Mouse (Mus musculus): ENCODE results near the gene Fbxw4. TPM values are rescaled to one million over a fixed set of nuclear protein-coding genes. Genes with fewer than 3 reads are reported as not detected.

The Fbxw4 gene
- polyA plus RNA-seq, 1 experiment from 2014 or later, result 4.3 TPM

DNA sequence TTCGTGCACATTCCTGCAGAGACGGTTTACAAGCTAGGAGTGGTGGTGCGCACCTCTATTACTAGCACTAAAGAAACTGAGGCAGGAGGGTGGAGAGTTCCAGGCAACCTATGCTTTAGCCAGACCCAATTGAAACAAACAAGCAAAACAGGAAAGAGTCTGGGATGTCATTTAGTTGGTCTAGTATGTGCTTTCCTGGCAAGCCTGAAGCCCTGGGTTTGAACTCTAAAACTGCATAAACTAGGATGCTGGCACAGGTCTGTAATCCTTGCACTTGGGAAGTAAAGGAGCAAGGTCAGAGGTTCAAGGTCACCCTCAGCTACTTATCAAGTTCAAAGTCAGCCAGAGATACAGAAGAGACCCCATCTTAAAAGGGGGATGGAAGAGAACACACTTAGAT is 118.1 kb downstream of the Fbxw4 start:
- no peaks in the 10 kb centered on the region for H3K36me3 ChIP-seq
- H3K27me3 ChIP-seq (replicated peaks), result peaks cover 65% of the 10 kb centered on the region
- WGBS (ENCODE audit: insufficient replicate concordance), result 31% methylated on average over 3 of the region's 3 CpGs
- no peaks in the 10 kb centered on the region for H3K9me3 ChIP-seq (replicated peaks)
- peaks cover 63% of the 10 kb centered on the region for H3K4me1 ChIP-seq
- no peak overlapping the region for H3K27ac ChIP-seq
- H3K4me3 ChIP-seq, result peak overlapping the region; percentile 53
- peak overlapping the region; percentile 81 for H3K4me2 ChIP-seq
- peak overlapping the region; percentile 65 for H3K9ac ChIP-seq
- no peak for ATAC-seq

DNA sequence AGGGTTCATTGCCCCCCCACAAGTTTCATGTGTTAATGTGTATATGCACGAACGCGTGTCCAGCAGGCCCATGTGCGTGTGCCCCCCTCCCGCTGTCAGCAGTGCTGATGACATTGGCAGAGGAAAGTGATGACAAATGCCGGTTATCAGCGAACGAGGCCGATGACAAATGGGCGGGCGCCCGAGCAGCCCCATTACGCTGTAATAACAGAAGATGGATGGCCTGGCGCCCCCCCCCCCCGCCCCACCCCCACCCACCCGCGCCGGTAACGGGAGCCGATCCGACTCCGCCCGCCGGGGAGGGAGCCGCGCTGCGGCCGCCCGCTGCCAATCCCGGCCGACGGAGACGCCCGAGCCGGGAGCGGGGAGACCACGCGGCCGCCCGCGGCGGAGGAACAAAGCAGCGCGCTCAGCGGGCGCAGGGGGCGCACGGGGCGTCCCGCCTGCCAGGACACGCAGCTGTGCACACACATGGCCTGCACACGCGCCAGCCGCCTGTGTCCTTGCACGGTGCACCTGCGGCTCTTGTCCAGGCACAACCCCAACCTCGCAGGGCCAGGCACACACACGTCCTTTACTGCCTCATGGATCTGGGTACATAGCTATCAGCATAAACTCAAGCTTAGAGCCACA is 118.6 kb downstream of the Fbxw4 start:
- H3K9me3 ChIP-seq (replicated peaks), result no peaks in the 10 kb centered on the region
- H3K4me3 ChIP-seq, result peak overlapping the region; percentile 53
- H3K36me3 ChIP-seq, result no peaks in the 10 kb centered on the region
- H3K9ac ChIP-seq, result peak overlapping the region; percentile 65
- H3K4me1 ChIP-seq, result peaks cover 58% of the 10 kb centered on the region
- peak overlapping the region; percentile 81 for H3K4me2 ChIP-seq
- no peak overlapping the region for H3K27ac ChIP-seq
- under 1% methylated on average over 46 of the region's 58 CpGs for WGBS (ENCODE audit: insufficient replicate concordance)
- ATAC-seq, result 0 out of 2 replicates have a peak, but pooled peaks have one; percentile 6
- peaks cover 59% of the 10 kb centered on the region for H3K27me3 ChIP-seq (replicated peaks)

DNA sequence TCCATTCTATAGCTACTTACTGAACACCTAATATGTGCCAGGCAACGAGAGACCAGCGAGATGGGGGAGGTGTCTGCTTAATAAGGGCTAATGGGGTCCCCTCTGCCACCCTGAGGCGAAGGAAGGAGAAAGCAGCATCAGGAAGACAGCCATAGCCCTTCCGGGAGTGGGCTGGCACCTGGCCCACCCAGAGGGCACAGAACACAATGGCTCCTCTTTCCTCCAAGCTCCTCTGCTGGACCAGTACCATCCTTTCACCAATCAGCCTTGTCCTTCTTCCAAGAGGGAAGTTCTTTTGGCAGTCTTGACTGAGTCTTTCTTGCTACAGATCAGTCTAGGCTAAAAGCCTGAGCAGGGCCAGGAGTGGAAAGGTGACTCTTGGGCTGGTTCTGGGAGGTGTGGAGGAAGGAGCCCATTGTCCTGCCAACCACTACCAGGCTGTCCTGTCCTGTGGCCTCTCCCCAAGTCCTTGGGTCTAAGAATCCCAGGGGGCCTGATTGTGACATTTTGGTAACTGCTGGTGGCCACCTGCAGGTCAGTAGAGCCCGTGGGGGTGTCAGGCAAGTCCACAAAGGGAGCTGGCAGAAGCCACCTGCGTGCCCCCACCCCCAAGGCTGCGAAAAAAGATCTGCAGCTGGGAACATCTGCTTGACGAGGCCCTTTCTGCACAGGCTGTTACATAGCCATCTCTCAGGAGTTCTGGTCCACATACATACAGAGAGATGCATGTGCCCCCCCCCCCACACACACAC is 119.3 kb downstream of the Fbxw4 start:
- WGBS (ENCODE audit: insufficient replicate concordance), result 42% methylated on average over 8 of the region's 8 CpGs
- Histone ChIP-seq H3K27me3 (replicated peaks) (peaks cover 56% of the 10 kb centered on the region), H3K27ac (no peak overlapping the region), H3K4me1 (peaks cover 58% of the 10 kb centered on the region), H3K4me3 (peak overlapping the region; percentile 53), H3K4me2 (peak overlapping the region; percentile 81), H3K36me3 (no peaks in the 10 kb centered on the region), H3K9ac (peak overlapping the region; percentile 8; the same call in 1 of the 2 replicates), H3K9me3 (replicated peaks) (no peaks in the 10 kb centered on the region)
- no peak for ATAC-seq

DNA sequence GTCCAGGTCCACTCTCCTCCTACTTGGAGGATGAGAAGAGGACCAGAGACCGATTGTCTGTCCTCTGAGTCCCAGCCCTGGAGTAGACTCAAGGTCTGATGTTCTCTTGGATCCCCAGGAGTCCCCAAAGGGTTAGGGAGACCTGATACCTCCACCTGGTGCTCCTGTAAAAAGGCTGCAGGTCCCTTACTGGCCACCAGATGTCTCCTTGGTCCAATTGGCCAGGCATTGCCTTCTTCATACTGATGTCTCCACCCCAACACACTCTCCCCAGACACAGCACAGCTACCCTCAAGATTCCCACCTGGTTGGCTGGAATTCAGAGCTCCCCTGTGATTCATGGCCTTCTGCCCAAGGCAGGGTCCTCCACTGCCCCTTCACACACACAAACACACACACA is 122.6 kb downstream of the Fbxw4 start:
- Histone ChIP-seq H3K4me1 (peaks cover 53% of the 10 kb centered on the region), H3K9ac (no peak overlapping the region), H3K27ac (no peak overlapping the region), H3K4me2 (no peak overlapping the region), H3K9me3 (replicated peaks) (no peaks in the 10 kb centered on the region), H3K27me3 (replicated peaks) (peaks cover 34% of the 10 kb centered on the region), H3K4me3 (no peak overlapping the region), H3K36me3 (no peaks in the 10 kb centered on the region)
- peak; percentile 19; the same call in 1 of the 2 replicates for ATAC-seq
- WGBS (ENCODE audit: insufficient replicate concordance), result 27% methylated on average over 1 of the region's 1 CpGs

DNA sequence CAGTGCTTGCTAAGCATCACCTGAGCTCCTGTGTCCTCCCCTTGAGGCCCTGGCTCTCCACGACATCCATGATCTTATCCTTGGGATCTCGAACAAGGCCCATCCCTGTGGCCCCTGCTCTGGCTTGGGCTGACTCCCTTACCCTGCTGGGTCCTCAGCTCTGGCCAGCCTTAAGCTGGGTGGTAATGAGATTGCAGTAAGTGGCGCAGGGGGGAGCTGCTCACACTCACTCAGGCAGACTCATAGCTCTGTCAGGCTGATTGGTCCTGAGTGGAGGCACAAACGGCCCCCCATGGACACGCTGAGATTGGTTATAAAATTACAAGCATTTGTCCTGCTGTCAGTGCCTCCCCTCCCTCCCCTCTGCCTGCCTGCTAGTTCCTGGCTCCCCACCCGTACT is 124.2 kb downstream of the Fbxw4 start:
- peaks cover 19% of the 10 kb centered on the region for H3K27me3 ChIP-seq (replicated peaks)
- H3K9me3 ChIP-seq (replicated peaks), result no peaks in the 10 kb centered on the region
- no peak overlapping the region for H3K4me2 ChIP-seq
- no peak overlapping the region for H3K4me3 ChIP-seq
- WGBS (ENCODE audit: insufficient replicate concordance), result 40% methylated on average over 6 of the region's 6 CpGs
- peaks cover 5% of the 10 kb centered on the region; the same call in 1 of the 2 replicates for H3K36me3 ChIP-seq
- H3K27ac ChIP-seq, result no peak overlapping the region
- no peak overlapping the region for H3K9ac ChIP-seq
- no peak for ATAC-seq
- H3K4me1 ChIP-seq, result peaks cover 42% of the 10 kb centered on the region

DNA sequence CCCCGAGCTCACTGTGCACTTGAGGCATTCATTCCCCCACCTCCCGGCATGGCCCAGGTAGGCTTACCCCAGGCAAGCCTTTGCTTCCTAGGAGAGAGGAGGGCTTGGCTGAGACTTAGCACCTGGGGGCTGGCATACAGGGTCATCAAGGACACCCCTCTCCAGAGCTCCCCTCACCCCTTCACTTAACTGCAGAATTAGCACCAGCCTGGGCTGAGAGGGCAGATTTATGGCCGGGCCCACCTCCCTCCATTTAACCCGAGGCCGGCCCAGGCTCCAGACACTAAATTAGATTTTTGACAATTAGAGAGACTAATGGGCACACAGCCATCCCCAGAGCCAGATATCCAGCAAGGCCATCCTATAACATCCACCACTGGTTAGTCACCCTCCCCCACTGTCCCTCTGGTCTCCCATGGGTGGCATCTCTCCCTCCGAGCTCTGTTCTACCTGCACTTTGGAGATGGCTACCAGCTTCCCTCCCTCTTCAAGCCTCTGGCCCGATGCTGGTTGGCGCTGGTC is 124.8 kb downstream of the Fbxw4 start:
- peaks cover 12% of the 10 kb centered on the region for H3K36me3 ChIP-seq
- no peak for ATAC-seq
- H3K27ac ChIP-seq, result no peak overlapping the region
- H3K4me2 ChIP-seq, result no peak overlapping the region
- peaks cover 12% of the 10 kb centered on the region for H3K27me3 ChIP-seq (replicated peaks)
- H3K4me1 ChIP-seq, result peaks cover 43% of the 10 kb centered on the region
- H3K4me3 ChIP-seq, result no peak overlapping the region
- H3K9me3 ChIP-seq (replicated peaks), result no peaks in the 10 kb centered on the region
- 76% methylated on average over 8 of the region's 8 CpGs for WGBS (ENCODE audit: insufficient replicate concordance)
- no peak overlapping the region for H3K9ac ChIP-seq

DNA sequence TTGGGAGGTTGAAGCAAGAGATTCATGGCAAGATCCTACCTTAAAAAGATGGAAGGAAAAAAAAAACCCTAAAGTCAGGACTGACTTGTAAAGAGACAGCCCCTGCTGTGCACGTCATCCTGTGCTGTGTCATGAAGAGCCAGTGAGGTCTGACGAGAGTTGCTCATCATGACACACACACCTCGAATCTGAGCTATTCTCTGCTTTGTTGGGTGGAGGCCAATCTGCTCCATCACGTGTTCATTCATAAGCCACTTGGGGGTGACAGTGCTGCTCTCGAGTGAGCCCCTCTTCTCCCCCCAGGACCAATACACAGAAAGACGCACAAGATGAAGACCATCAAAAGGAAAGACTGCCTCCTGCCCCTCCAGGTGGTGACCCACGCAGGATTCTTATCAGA is 126.5 kb downstream of the Fbxw4 start:
- Histone ChIP-seq H3K4me3 (no peak overlapping the region), H3K36me3 (peaks cover 29% of the 10 kb centered on the region), H3K27me3 (replicated peaks) (0 out of 2 replicates have a peak, but pooled peaks cover 8% of the 10 kb centered on the region), H3K4me2 (no peak overlapping the region), H3K27ac (no peak overlapping the region), H3K9ac (no peak overlapping the region), H3K4me1 (peaks cover 45% of the 10 kb centered on the region), H3K9me3 (replicated peaks) (no peaks in the 10 kb centered on the region)
- WGBS (ENCODE audit: insufficient replicate concordance), result 59% methylated on average over 7 of the region's 7 CpGs
- no peak for ATAC-seq

DNA sequence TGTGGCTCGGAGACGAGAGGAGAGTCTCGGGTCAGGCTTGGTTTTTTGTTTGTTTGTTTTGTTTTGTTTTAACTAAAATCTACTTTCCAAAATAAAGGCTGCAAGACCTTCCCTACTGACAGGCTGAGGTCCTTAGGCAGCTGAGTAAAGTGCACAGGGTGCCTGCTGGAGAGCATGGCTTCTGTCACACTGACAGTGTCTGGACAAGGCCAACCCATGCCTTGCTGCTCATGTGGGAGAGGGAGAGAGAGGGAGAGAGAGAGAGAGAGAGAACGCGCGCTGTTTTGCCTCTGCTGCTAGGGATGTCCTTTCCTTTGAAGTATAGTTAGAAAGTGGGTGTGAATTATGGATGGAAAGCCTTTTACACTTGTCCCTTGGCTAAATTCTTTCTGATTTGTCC is 128.6 kb downstream of the Fbxw4 start:
- no peak for ATAC-seq
- Histone ChIP-seq H3K9me3 (replicated peaks) (no peaks in the 10 kb centered on the region), H3K9ac (no peak overlapping the region), H3K4me2 (no peak overlapping the region), H3K36me3 (peaks cover 49% of the 10 kb centered on the region), H3K27ac (no peak overlapping the region), H3K4me1 (peaks cover 55% of the 10 kb centered on the region), H3K4me3 (no peak overlapping the region), H3K27me3 (replicated peaks) (0 out of 2 replicates have a peak, but pooled peaks cover 8% of the 10 kb centered on the region)
- 81% methylated on average over 6 of the region's 6 CpGs for WGBS (ENCODE audit: insufficient replicate concordance)

DNA sequence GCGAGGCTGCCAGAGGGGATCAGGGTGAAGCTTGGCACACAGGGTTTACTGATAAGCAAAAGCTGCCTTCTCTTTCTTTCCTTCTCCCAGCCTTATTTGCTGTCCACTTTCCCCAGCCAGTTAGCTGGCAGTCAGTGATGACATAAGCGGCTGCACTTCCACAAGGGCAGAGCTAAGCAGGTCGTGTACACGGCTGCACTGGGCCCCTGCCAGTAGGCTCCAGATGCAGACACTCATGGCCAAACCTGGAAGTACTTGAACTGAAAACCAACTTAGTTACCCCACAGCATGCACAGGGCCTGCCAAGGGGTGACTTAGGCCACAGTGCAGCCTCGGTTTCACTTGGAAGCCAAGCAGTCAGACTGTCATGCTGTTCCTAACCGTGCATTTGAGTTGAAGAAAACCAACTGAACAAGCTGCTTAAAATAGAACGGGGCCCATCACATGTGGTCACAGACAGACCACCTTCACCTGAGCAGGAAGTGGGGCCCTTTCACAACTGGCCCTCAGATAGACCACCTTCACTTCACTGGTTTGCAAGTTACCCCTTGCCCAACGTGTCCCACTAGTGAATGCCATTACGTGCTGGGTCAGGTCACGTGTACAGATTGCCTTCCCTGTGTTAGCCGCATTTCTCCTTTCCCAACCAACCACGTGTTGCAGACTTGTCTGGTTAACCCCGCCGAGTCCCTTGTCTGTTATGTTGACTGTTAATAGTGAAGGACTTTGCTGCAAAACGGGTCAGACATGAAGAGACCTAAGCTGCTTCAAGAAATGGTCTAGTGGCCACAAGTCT is 129.7 kb downstream of the Fbxw4 start:
- Histone ChIP-seq H3K9ac (no peak overlapping the region), H3K9me3 (replicated peaks) (no peaks in the 10 kb centered on the region), H3K4me3 (no peak overlapping the region), H3K36me3 (peaks cover 53% of the 10 kb centered on the region), H3K27ac (0 out of 2 replicates have a peak overlapping the region, but pooled peaks have one; percentile 15), H3K4me1 (peaks cover 55% of the 10 kb centered on the region), H3K27me3 (replicated peaks) (no peaks in the 10 kb centered on the region), H3K4me2 (no peak overlapping the region)
- WGBS (ENCODE audit: insufficient replicate concordance), result 62% methylated on average over 15 of the region's 15 CpGs
- no peak for ATAC-seq

DNA sequence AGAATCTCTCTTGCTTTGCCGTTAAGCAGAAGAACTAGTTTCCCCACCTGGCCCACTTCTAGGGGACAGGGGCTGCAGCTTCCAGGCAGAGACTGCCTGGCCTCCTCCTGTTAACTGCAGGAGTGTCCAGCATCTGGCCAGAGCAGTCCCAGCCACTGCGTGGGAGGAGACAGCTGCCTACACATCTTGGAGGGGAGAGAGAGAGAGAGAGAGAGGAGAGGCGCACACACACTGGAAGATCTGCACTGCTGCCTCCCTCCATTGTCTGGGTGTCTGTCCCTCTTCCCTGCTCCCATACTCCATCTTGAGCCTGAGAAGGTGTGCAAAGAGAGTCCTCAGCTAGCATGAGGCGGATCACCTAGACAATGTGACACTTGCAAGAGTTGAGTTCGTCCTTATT is 130.8 kb downstream of the Fbxw4 start:
- no peaks in the 10 kb centered on the region for H3K9me3 ChIP-seq (replicated peaks)
- H3K4me1 ChIP-seq, result peaks cover 45% of the 10 kb centered on the region
- 92% methylated on average over 5 of the region's 5 CpGs for WGBS (ENCODE audit: insufficient replicate concordance)
- H3K36me3 ChIP-seq, result peaks cover 64% of the 10 kb centered on the region
- no peak overlapping the region for H3K27ac ChIP-seq
- no peak for ATAC-seq
- no peak overlapping the region for H3K4me3 ChIP-seq
- H3K27me3 ChIP-seq (replicated peaks), result no peaks in the 10 kb centered on the region
- no peak overlapping the region for H3K9ac ChIP-seq
- no peak overlapping the region for H3K4me2 ChIP-seq

Measured in liver, embryonic 12.5 days (tissue).